Mouse (Mus musculus): Measurements from ENCODE around the gene Vmn1r81. TPM values are rescaled to one million over a fixed set of nuclear protein-coding genes. Genes with fewer than 3 reads are reported as not detected.

Vmn1r81 gene
- not detected in 2 replicates for total RNA-seq (2012; rRNA removed)
- polyA plus RNA-seq (2012; ENCODE audit: insufficient read depth in 1 of 2, insufficient read length in 2 of 2, low read depth in 1 of 2, low replicate concordance in 2 of 2, missing spikeins in 1 of 2), result not detected

- Histone ChIP-seq H3K79me2 (ENCODE audit: control insufficient read depth, insufficient read depth, low read length, poor library complexity) (no peaks in the 10 kb centered on the region), H3K36me3 (ENCODE audit: control insufficient read depth in 1 of 2, insufficient read depth in 2 of 2, low read length in 2 of 2) (no peaks in the 10 kb centered on the region), H3K9me3 (replicated peaks; ENCODE audit: insufficient read depth, low read length) (no peaks in the 10 kb centered on the region), H3K4me1 (ENCODE audit: control insufficient read depth in 1 of 2, insufficient read depth in 2 of 2, low read length in 2 of 2) (no peaks in the 10 kb centered on the region), H3K27ac (ENCODE audit: control insufficient read depth, low read depth, low read length) (no peak within 1 kb of the TSS), H3K9ac (ENCODE audit: control insufficient read depth, low read depth, low read length, poor library complexity, severe bottlenecking) (no peak within 1 kb of the TSS), H3K4me3 (ENCODE audit: control insufficient read depth in 1 of 2, insufficient read depth in 1 of 2, low read depth in 2 of 2, low read length in 2 of 2) (no peak within 1 kb of the TSS), H3K27me3 (ENCODE audit: control insufficient read depth in 1 of 2, insufficient read depth in 2 of 2, low read length in 2 of 2) (no peaks in the 10 kb centered on the region)
- no peak for TF ChIP-seq POLR2AphosphoS2 (IDR thresholded peaks at IDR 0.05; ENCODE audit: low read length)
- TF ChIP-seq CHD1 (IDR thresholded peaks at IDR 0.05; ENCODE audit: low read depth, low read length), result no peak
- no peak for TF ChIP-seq POLR2AphosphoS5 (IDR thresholded peaks at IDR 0.05; ENCODE audit: borderline replicate concordance, low read depth, low read length)
- no peak for TF ChIP-seq MAFK (IDR thresholded peaks at IDR 0.05; ENCODE audit: borderline replicate concordance, low read depth, low read length)
- TF ChIP-seq ETS1 (IDR thresholded peaks at IDR 0.05; ENCODE audit: low read depth, low read length), result no peak
- TF ChIP-seq TAL1 (IDR thresholded peaks at IDR 0.05; ENCODE audit: low read length), result no peak
- no peak for TF ChIP-seq CHD2 (IDR thresholded peaks at IDR 0.05; ENCODE audit: low read length)
- TF ChIP-seq CTCF (IDR thresholded peaks at IDR 0.05 in 2 of 3, conservative IDR thresholded peaks at IDR 0.05 in 1 of 3; ENCODE audit: control insufficient read depth in 1 of 3, insufficient read depth in 1 of 3, low read depth in 2 of 3, low read length in 3 of 3, poor library complexity in 1 of 3, severe bottlenecking in 1 of 3), result no peak
- TF ChIP-seq ZNF384 (IDR thresholded peaks at IDR 0.05; ENCODE audit: low read depth, low read length), result no peak
- DNase-seq (ENCODE audit: low read depth, low spot score), result no peak
These were observed at the start of gene Vmn1r81 for GRCm38 (mm10) chr7:12268169-12268568. Vmn1r81 (minus strand) TSS chr7:12268269.

GRCm38 (mm10) chr7:12300130-12300529 lies 32.1 kb upstream of the Vmn1r81 start, which contains the start of gene Vmn1r82:
Vmn1r82 (plus strand) TSS chr7:12300430.
- no peak for DNase-seq (ENCODE audit: low read depth, low spot score)
- Histone ChIP-seq H3K27me3 (ENCODE audit: control insufficient read depth in 1 of 2, insufficient read depth in 2 of 2, low read length in 2 of 2) (no peaks in the 10 kb centered on the region), H3K79me2 (ENCODE audit: control insufficient read depth, insufficient read depth, low read length, poor library complexity) (no peaks in the 10 kb centered on the region), H3K36me3 (ENCODE audit: control insufficient read depth in 1 of 2, insufficient read depth in 2 of 2, low read length in 2 of 2) (no peaks in the 10 kb centered on the region), H3K4me1 (ENCODE audit: control insufficient read depth in 1 of 2, insufficient read depth in 2 of 2, low read length in 2 of 2) (no peaks in the 10 kb centered on the region), H3K9ac (ENCODE audit: control insufficient read depth, low read depth, low read length, poor library complexity, severe bottlenecking) (no peak within 1 kb of the TSS), H3K4me3 (ENCODE audit: control insufficient read depth in 1 of 2, insufficient read depth in 1 of 2, low read depth in 2 of 2, low read length in 2 of 2) (no peak within 1 kb of the TSS), H3K9me3 (replicated peaks; ENCODE audit: insufficient read depth, low read length) (no peaks in the 10 kb centered on the region), H3K27ac (ENCODE audit: control insufficient read depth, low read depth, low read length) (no peak within 1 kb of the TSS)
- TF ChIP-seq TBP (IDR thresholded peaks at IDR 0.05; ENCODE audit: low read depth, low read length) (no peak), ZKSCAN1 (IDR thresholded peaks at IDR 0.05; ENCODE audit: low read depth, low read length) (no peak), NRF1 (IDR thresholded peaks at IDR 0.05; ENCODE audit: insufficient read depth, low read depth, low read length, poor library complexity, severe bottlenecking) (no peak), EP300 (IDR thresholded peaks at IDR 0.05; ENCODE audit: low read depth in 1 of 2, low read length in 2 of 2) (no peak), ETS1 (IDR thresholded peaks at IDR 0.05; ENCODE audit: low read depth, low read length) (no peak), MAZ (IDR thresholded peaks at IDR 0.05; ENCODE audit: low read depth, low read length) (no peak), KAT2A (conservative IDR thresholded peaks at IDR 0.05; ENCODE audit: low read depth, low read length) (no peak), ZNF384 (IDR thresholded peaks at IDR 0.05; ENCODE audit: low read depth, low read length) (no peak), POLR2A (IDR thresholded peaks at IDR 0.05; ENCODE audit: control insufficient read depth in 1 of 2, insufficient read depth in 1 of 2, low read depth in 1 of 2, low read length in 2 of 2, poor library complexity in 1 of 2) (no peak), CHD1 (IDR thresholded peaks at IDR 0.05; ENCODE audit: low read depth, low read length) (no peak), NELFE (IDR thresholded peaks at IDR 0.05; ENCODE audit: low read depth, low read length) (no peak), CHD2 (IDR thresholded peaks at IDR 0.05; ENCODE audit: low read length) (no peak), USF2 (IDR thresholded peaks at IDR 0.05; ENCODE audit: borderline replicate concordance in 1 of 2, insufficient read depth in 1 of 2, low read depth in 1 of 2, low read length in 2 of 2) (no peak)

Measured in MEL (cell line).